Mouse (Mus musculus): ENCODE measurements at regions not wholly inside any gene's neighbourhood (a gene's known extent, or its start where the extent isn't known, plus 50 kb on each side); places are given as distances from the start of the nearest gene placed in this dataset.

DNA sequence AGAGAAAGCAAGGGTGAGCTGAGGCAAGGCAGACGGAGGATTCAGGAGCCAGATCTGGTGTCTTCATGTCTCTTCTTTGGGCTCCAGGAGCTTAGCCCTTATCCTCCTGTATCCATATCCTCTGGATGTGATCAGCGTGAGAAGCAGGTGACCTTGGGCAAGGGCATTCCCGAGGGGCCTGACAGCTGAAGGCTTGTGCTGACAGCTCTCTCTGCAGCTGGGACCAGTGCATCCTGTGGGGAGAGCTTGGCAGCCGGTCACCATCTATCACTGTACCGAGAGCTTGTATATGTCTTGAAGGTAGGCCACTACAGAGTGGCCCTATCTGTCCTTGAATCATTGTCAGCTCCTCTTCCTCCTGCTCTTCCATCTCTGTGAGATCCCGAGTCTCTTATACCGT lies 158.5 kb upstream of the Cdh13 start:
- ATAC-seq: no peak
- Histone ChIP-seq H3K4me1 (ENCODE audit: control insufficient read depth, insufficient read depth, low read length) (no peaks in the 10 kb centered on the region), H3K27me3 (replicated peaks; ENCODE audit: control insufficient read depth, insufficient read depth, low read length) (no peaks in the 10 kb centered on the region), H3K36me3 (ENCODE audit: control insufficient read depth, insufficient read depth, low read length) (no peaks in the 10 kb centered on the region), H3K27ac (ENCODE audit: low read length) (no peak overlapping the region), H3K9me3 (ENCODE audit: control insufficient read depth, low read length) (no peaks in the 10 kb centered on the region), H3K9ac (ENCODE audit: low read depth, low read length) (no peak overlapping the region), H3K4me3 (ENCODE audit: low read length) (no peak overlapping the region), H3K4me2 (ENCODE audit: low read depth, low read length) (no peak overlapping the region)
- 77% methylated on average over 7 of the region's 7 CpGs for WGBS

DNA sequence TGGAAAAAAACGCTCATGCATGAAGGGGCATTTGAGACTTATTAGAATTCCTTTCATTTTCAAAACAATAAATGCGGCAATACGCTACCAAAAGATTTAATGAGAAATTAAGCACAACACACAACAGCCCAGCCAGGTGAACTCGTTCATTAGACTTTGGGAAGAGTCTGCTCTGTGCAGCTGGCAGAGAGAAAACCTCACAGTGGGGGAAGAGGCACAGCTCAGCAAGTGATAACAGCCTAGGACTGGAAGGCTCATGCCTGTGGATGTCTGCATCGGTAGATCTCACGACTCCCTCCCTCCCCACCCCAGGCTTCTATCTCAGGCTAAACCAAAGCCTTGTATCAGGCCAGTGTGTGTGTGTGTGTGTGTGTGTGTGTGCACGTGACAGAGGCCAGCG lies 169.3 kb upstream of the Cdh13 start:
- H3K4me3 ChIP-seq (ENCODE audit: low read length): no peak overlapping the region
- no peaks in the 10 kb centered on the region for H3K36me3 ChIP-seq (ENCODE audit: control insufficient read depth, insufficient read depth, low read length)
- H3K4me2 ChIP-seq (ENCODE audit: low read depth, low read length): no peak overlapping the region
- no peaks in the 10 kb centered on the region for H3K27me3 ChIP-seq (replicated peaks; ENCODE audit: control insufficient read depth, insufficient read depth, low read length)
- no peak overlapping the region for H3K9ac ChIP-seq (ENCODE audit: low read depth, low read length)
- no peaks in the 10 kb centered on the region for H3K9me3 ChIP-seq (ENCODE audit: control insufficient read depth, low read length)
- no peaks in the 10 kb centered on the region for H3K4me1 ChIP-seq (ENCODE audit: control insufficient read depth, insufficient read depth, low read length)
- 72% methylated on average over 8 of the region's 8 CpGs for WGBS
- no peak overlapping the region for H3K27ac ChIP-seq (ENCODE audit: low read length)
- ATAC-seq: no peak

DNA sequence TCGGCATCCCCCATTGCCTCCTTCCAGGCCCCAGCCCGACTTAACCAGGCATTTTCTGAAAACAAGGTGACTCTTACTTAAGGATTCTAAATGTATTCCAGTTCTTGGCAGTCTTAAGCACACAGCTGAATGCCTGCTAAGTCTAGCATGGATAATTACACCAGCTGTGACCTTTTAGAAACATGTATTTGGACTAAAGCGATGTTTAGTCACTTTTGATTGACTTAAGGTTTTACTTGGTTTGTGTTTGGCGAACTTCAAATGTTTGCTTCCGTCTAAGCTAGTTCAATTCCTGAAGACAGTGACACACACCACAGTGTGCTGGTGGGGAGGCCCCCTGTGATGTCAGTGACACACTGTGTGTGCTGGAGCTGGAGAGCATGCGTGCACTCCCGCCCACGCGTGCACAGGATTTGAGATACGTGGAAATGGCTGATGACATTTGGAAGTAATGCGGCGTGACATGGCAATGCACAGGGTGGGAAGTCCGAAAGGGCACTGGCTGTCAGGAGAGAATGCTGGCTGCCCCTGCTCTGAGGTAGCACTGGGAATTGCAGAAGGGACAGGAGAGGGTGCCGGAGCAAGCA lies 179.0 kb upstream of the Cdh13 start:
- no peak overlapping the region for H3K27ac ChIP-seq (ENCODE audit: low read length)
- H3K4me3 ChIP-seq (ENCODE audit: low read length): no peak overlapping the region
- no peaks in the 10 kb centered on the region for H3K9me3 ChIP-seq (ENCODE audit: control insufficient read depth, low read length)
- 67% methylated on average over 14 of the region's 14 CpGs for WGBS
- no peaks in the 10 kb centered on the region for H3K4me1 ChIP-seq (ENCODE audit: control insufficient read depth, insufficient read depth, low read length)
- no peaks in the 10 kb centered on the region for H3K36me3 ChIP-seq (ENCODE audit: control insufficient read depth, insufficient read depth, low read length)
- no peaks in the 10 kb centered on the region for H3K27me3 ChIP-seq (replicated peaks; ENCODE audit: control insufficient read depth, insufficient read depth, low read length)
- H3K9ac ChIP-seq (ENCODE audit: low read depth, low read length): no peak overlapping the region
- H3K4me2 ChIP-seq (ENCODE audit: low read depth, low read length): no peak overlapping the region
- no peak for ATAC-seq

DNA sequence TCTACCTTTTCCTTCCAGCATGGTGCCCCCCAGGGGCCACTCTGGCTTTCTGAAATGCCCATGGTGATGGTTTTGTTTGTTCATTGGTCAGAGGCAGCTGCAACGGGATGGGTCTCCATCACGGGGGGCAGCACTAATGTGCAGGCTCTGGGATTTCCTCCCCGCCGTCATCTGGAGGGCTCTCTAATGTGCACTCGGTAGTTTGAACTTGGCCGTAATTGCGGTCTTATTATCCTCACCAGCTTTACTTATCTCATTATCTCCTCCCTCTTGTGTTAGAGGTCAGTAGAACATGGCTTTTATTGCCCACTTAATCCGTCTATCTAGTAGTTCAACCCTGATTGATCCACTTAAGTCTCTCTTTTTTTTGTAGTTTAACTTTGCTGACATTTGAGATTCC lies 182.2 kb upstream of the Cdh13 start:
- no peaks in the 10 kb centered on the region for H3K9me3 ChIP-seq (ENCODE audit: control insufficient read depth, low read length)
- no peak overlapping the region for H3K4me2 ChIP-seq (ENCODE audit: low read depth, low read length)
- no peaks in the 10 kb centered on the region for H3K27me3 ChIP-seq (replicated peaks; ENCODE audit: control insufficient read depth, insufficient read depth, low read length)
- H3K4me3 ChIP-seq (ENCODE audit: low read length): no peak overlapping the region
- H3K27ac ChIP-seq (ENCODE audit: low read length): no peak overlapping the region
- 47% methylated on average over 8 of the region's 8 CpGs for WGBS
- no peaks in the 10 kb centered on the region for H3K36me3 ChIP-seq (ENCODE audit: control insufficient read depth, insufficient read depth, low read length)
- no peaks in the 10 kb centered on the region for H3K4me1 ChIP-seq (ENCODE audit: control insufficient read depth, insufficient read depth, low read length)
- ATAC-seq: no peak
- no peak overlapping the region for H3K9ac ChIP-seq (ENCODE audit: low read depth, low read length)

DNA sequence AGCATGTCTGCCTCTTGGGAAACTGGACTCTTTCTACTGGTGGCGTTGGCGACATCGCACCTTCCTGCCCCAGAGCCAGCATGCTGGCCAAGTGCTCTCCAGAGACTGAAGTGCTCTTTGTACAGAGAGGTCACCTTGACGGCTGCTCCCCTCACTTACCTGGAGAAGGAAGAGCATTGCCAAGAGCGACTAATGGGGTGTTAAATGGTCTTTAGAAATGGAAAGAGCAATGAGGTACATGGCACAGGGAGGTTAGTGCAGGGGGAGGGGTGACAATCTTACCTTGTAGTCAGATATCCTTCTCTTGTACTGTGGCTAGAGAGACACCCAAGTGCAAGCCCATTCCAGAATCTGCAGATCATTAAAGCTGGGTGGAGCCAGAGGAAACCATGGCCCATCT lies 220.8 kb upstream of the Cdh13 start:
- no peaks in the 10 kb centered on the region for H3K27me3 ChIP-seq (replicated peaks; ENCODE audit: control insufficient read depth, insufficient read depth, low read length)
- H3K27ac ChIP-seq (ENCODE audit: low read length): no peak overlapping the region
- WGBS: 55% methylated on average over 5 of the region's 5 CpGs
- no peak overlapping the region for H3K4me3 ChIP-seq (ENCODE audit: low read length)
- no peaks in the 10 kb centered on the region for H3K36me3 ChIP-seq (ENCODE audit: control insufficient read depth, insufficient read depth, low read length)
- no peaks in the 10 kb centered on the region for H3K9me3 ChIP-seq (ENCODE audit: control insufficient read depth, low read length)
- no peak for ATAC-seq
- no peaks in the 10 kb centered on the region for H3K4me1 ChIP-seq (ENCODE audit: control insufficient read depth, insufficient read depth, low read length)
- no peak overlapping the region for H3K9ac ChIP-seq (ENCODE audit: low read depth, low read length)
- no peak overlapping the region for H3K4me2 ChIP-seq (ENCODE audit: low read depth, low read length)

DNA sequence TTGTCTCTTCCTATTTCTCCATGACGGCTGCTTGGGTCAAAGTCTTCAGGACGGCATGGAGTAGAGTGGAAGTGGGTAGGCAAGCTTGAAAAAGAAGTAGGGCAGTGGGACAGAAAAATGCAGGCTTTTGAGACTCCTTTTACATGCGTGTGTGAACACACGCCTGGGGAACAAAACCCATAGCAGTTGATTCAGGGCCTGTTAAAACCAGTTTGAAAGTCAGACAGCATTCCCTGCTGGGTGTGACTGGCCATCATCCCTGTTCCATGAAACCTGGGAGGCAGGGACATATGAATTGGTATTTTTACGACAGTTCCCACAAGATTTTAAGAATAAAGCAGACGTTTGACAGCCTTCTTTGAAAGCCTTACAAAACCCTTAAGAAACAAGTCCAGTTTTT lies 226.8 kb upstream of the Cdh13 start:
- H3K27me3 ChIP-seq (replicated peaks; ENCODE audit: control insufficient read depth, insufficient read depth, low read length): no peaks in the 10 kb centered on the region
- no peak overlapping the region for H3K4me2 ChIP-seq (ENCODE audit: low read depth, low read length)
- 87% methylated on average over 6 of the region's 6 CpGs for WGBS
- H3K27ac ChIP-seq (ENCODE audit: low read length): no peak overlapping the region
- no peak for ATAC-seq
- H3K9me3 ChIP-seq (ENCODE audit: control insufficient read depth, low read length): no peaks in the 10 kb centered on the region
- no peak overlapping the region for H3K4me3 ChIP-seq (ENCODE audit: low read length)
- no peaks in the 10 kb centered on the region for H3K4me1 ChIP-seq (ENCODE audit: control insufficient read depth, insufficient read depth, low read length)
- no peaks in the 10 kb centered on the region for H3K36me3 ChIP-seq (ENCODE audit: control insufficient read depth, insufficient read depth, low read length)
- H3K9ac ChIP-seq (ENCODE audit: low read depth, low read length): no peak overlapping the region

DNA sequence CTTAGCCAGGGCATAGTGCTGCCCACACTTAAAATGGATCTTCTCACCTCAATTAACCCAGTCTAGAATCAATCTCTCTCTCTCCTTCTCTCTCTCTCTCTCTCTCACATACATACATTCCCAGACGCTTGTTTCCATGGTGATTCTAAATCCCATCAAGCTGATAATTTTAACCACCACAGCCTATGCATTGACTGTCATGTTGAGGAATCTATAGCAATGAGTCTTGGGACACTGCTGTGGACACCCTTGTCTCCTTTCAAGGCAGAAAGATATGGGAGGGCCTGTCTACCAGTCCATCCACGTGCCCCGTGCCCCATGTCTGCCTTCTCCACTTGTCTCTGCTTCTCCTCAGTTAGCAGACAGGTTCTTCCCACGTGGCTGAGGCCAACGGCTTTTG lies 228.0 kb upstream of the Cdh13 start:
- no peaks in the 10 kb centered on the region for H3K36me3 ChIP-seq (ENCODE audit: control insufficient read depth, insufficient read depth, low read length)
- no peak for ATAC-seq
- no peak overlapping the region for H3K4me2 ChIP-seq (ENCODE audit: low read depth, low read length)
- 70% methylated on average over 5 of the region's 5 CpGs for WGBS
- H3K27me3 ChIP-seq (replicated peaks; ENCODE audit: control insufficient read depth, insufficient read depth, low read length): no peaks in the 10 kb centered on the region
- H3K4me3 ChIP-seq (ENCODE audit: low read length): no peak overlapping the region
- no peaks in the 10 kb centered on the region for H3K4me1 ChIP-seq (ENCODE audit: control insufficient read depth, insufficient read depth, low read length)
- no peaks in the 10 kb centered on the region for H3K9me3 ChIP-seq (ENCODE audit: control insufficient read depth, low read length)
- no peak overlapping the region for H3K9ac ChIP-seq (ENCODE audit: low read depth, low read length)
- no peak overlapping the region for H3K27ac ChIP-seq (ENCODE audit: low read length)

DNA sequence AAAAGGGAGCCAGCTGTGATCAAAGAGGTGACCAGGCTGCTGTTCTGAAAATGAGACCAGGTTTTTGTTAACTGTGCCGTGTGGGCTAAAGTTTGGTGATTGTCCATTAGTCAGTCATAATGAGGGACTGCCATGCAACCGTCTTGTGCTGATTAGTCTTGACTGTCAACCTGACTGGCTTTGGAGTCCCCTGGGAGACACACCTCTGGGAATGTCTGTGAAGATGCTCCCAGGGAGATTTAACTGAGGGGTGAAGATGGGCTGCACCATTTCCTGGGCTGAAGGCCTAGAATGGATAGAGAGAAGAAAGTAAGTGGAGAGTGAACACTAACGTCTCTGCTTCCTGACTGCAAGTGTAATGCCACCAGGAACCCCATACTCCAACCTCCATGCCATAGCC lies 233.1 kb upstream of the Cdh13 start:
- Histone ChIP-seq H3K27ac (ENCODE audit: low read length) (no peak overlapping the region), H3K36me3 (ENCODE audit: control insufficient read depth, insufficient read depth, low read length) (no peaks in the 10 kb centered on the region), H3K27me3 (replicated peaks; ENCODE audit: control insufficient read depth, insufficient read depth, low read length) (no peaks in the 10 kb centered on the region), H3K9me3 (ENCODE audit: control insufficient read depth, low read length) (no peaks in the 10 kb centered on the region), H3K4me3 (ENCODE audit: low read length) (no peak overlapping the region), H3K9ac (ENCODE audit: low read depth, low read length) (no peak overlapping the region), H3K4me1 (ENCODE audit: control insufficient read depth, insufficient read depth, low read length) (no peaks in the 10 kb centered on the region), H3K4me2 (ENCODE audit: low read depth, low read length) (no peak overlapping the region)
- no peak for ATAC-seq
- 88% methylated on average over 3 of the region's 3 CpGs for WGBS

DNA sequence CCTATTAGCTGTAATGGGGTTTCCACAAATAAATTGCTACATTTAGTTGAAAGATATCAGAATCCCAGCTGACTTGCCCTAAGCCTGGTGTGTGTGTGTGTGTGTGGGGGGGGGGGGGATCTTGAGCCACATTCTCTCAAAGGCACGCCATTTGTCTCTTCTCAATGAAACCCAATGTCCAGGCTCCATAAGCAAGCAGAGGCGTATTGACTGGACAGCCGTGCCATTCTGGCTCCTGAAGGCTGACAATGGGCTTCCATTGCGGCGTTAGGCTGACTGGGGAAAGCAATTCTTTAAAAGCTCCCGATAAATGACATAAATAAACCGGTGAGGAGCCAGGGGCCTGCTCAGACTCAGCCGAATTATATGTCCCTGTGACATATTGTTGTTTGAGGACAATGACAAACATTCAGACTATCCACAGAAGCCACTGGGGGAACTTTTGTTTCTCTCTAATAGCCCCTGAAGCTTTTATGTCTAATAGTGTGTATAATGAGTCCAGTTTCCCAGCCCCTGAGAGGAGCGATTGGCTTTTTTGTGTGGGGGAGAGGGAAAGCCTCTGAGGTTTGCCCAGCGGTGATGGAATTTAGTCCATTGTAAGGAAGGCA lies 240.6 kb upstream of the Mphosph6 start:
- Histone ChIP-seq H3K9me3 (ENCODE audit: control insufficient read depth, low read length) (no peaks in the 10 kb centered on the region), H3K36me3 (ENCODE audit: control insufficient read depth, insufficient read depth, low read length) (no peaks in the 10 kb centered on the region), H3K4me3 (ENCODE audit: low read length) (no peak overlapping the region), H3K27me3 (replicated peaks; ENCODE audit: control insufficient read depth, insufficient read depth, low read length) (no peaks in the 10 kb centered on the region), H3K4me1 (ENCODE audit: control insufficient read depth, insufficient read depth, low read length) (no peaks in the 10 kb centered on the region), H3K4me2 (ENCODE audit: low read depth, low read length) (no peak overlapping the region), H3K9ac (ENCODE audit: low read depth, low read length) (no peak overlapping the region), H3K27ac (ENCODE audit: low read length) (no peak overlapping the region)
- 44% methylated on average over 10 of the region's 10 CpGs for WGBS
- no peak for ATAC-seq

DNA sequence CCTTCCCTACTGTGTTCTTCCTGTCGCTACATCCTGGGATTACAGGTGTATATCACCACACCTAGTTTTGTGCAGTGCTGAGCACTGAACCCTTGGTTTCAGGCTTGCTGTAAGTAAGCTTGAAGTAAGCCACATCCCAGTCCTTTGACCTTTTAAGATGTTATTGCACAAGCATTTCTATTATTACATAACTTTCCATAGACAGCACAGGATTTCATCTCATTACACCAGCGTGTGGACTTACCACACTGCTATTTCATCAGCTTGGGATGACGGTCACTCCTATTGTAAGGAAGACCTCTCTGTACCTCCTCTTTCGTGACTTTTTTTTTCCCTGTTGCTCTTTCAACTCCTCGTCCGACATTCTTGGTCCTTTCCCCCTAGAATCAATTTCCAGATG lies 239.5 kb upstream of the Mphosph6 start:
- no peaks in the 10 kb centered on the region for H3K9me3 ChIP-seq (ENCODE audit: control insufficient read depth, low read length)
- no peak overlapping the region for H3K4me2 ChIP-seq (ENCODE audit: low read depth, low read length)
- H3K36me3 ChIP-seq (ENCODE audit: control insufficient read depth, insufficient read depth, low read length): no peaks in the 10 kb centered on the region
- H3K9ac ChIP-seq (ENCODE audit: low read depth, low read length): no peak overlapping the region
- no peak overlapping the region for H3K4me3 ChIP-seq (ENCODE audit: low read length)
- no peaks in the 10 kb centered on the region for H3K4me1 ChIP-seq (ENCODE audit: control insufficient read depth, insufficient read depth, low read length)
- 78% methylated on average over 6 of the region's 6 CpGs for WGBS
- no peak for ATAC-seq
- no peaks in the 10 kb centered on the region for H3K27me3 ChIP-seq (replicated peaks; ENCODE audit: control insufficient read depth, insufficient read depth, low read length)
- H3K27ac ChIP-seq (ENCODE audit: low read length): no peak overlapping the region

Measured in intestine, embryonic 16.5 days (tissue).